Mouse (Mus musculus) E14TG2a.4 (cell line): ENCODE measurements around the gene Gstm2.

Source experiments
- CTCF ChIP-seq: conservative IDR thresholded peaks from 2 replicates; pipeline ENCODE4 v1.5.1; 2014; ENCODE audit warnings: low read length
- POU5F1 ChIP-seq: IDR thresholded peaks from 2 replicates; pipeline ENCODE4 v1.6.1; 2014; ENCODE audit warnings: low read length, borderline replicate concordance

GRCm38 (mm10) chr3:107968724-107969395 lies 17.4 kb downstream of the Gstm2 start, which contains the start of gene Gstm3:
- TF ChIP-seq CTCF, result no peak
- no peak for TF ChIP-seq POU5F1
